Mouse (Mus musculus) limb, embryonic 13.5 days (tissue): ENCODE data around the gene Vps11. TPM values are rescaled to one million over a fixed set of nuclear protein-coding genes. Genes with fewer than 3 reads are reported as not detected.
"Not testable (repeated sequence)": the region's sequence is repeated elsewhere in the genome, so short reads cannot be mapped to it uniquely, and the experiment has no call there.

Experiments used
- ATAC-seq: fragments of 200-750 bp; cut with Nextera tagmentation; 2 replicates; pipeline ENCODE4 v1.8.0; 2017; ENCODE audit warnings: low read depth, moderate number of reproducible peaks, moderate TSS enrichment; ENCODE audit not compliant: low FRiP score
- H3K27ac ChIP-seq: fragments of 300-500 bp; sonication (generic); 2 replicates; pipeline ENCODE4 v1.5.1; 2015; ENCODE audit warnings: inconsistent platforms, mild to moderate bottlenecking, moderate library complexity
- H3K27me3 ChIP-seq: fragments of 300-500 bp; sonication (generic); 2 replicates; pipeline ENCODE4 v1.6.1; 2015; ENCODE audit warnings: mild to moderate bottlenecking, inconsistent platforms
- H3K36me3 ChIP-seq: fragments of 300-500 bp; sonication (generic); 2 replicates; pipeline ENCODE4 v1.6.1; 2015; ENCODE audit warnings: inconsistent platforms, mild to moderate bottlenecking, moderate library complexity
- H3K4me1 ChIP-seq: fragments of 300-500 bp; sonication (generic); 2 replicates; pipeline ENCODE4 v1.6.1; 2015; ENCODE audit warnings: inconsistent platforms
- H3K4me2 ChIP-seq: fragments of 300-500 bp; sonication (generic); replicated peaks from 2 replicates; pipeline ENCODE4 v1.6.1; 2015; ENCODE audit warnings: inconsistent platforms, mild to moderate bottlenecking, moderate library complexity
- H3K4me3 ChIP-seq: fragments of 300-500 bp; sonication (generic); 2 replicates; pipeline ENCODE4 v1.5.1; 2015; ENCODE audit warnings: moderate library complexity, mild to moderate bottlenecking, inconsistent platforms
- H3K9ac ChIP-seq: fragments of 300-500 bp; sonication (generic); 2 replicates; pipeline ENCODE4 v1.6.1; 2015; ENCODE audit warnings: mild to moderate bottlenecking, inconsistent platforms
- H3K9me3 ChIP-seq: fragments of 300-500 bp; sonication (generic); 2 replicates; pipeline ENCODE4 v1.6.1; 2016; ENCODE audit warnings: inconsistent platforms
- WGBS: fragments of 180-500 bp; shearing (Covaris S2); methylation state at CpG from one replicate; pipeline ENCODE4 v1.1.7; 2015; 5-methylcytosine and 5-hydroxymethylcytosine counted together
- polyA plus RNA-seq: library from polyadenylated mRNA; unstranded; fragments of >200 nt; fragmentation: Nextera tagmentation; extraction: Ambion mirVana; gene quantifications from 2 replicates; pipeline ENCODE4 v1.2.1, GENCODE M21; 2015

The Vps11 gene
- 27.8 and 28.9 TPM in 2 replicates for polyA plus RNA-seq

GRCm38 (mm10) chr9:44361190-44361917 lies at the start of gene Vps11:
TSS of gene Vps11 (minus strand) at chr9:44361670.
- peak within 1 kb of the TSS; percentile 87 for H3K9ac ChIP-seq
- H3K4me2 ChIP-seq = peak within 1 kb of the TSS; percentile 88
- H3K27ac ChIP-seq = 0 out of 2 replicates have a peak within 1 kb of the TSS, but pooled peaks have one; percentile 28
- H3K9me3 ChIP-seq = no peaks in the 10 kb centered on the region
- WGBS = under 1% methylated on average over 44 of the region's 44 CpGs
- ATAC-seq = peak; percentile 94
- peaks cover 8% of the 10 kb centered on the region for H3K4me1 ChIP-seq
- no peaks in the 10 kb centered on the region for H3K27me3 ChIP-seq
- peak within 1 kb of the TSS; percentile 95 for H3K4me3 ChIP-seq
- H3K36me3 ChIP-seq = peaks cover 34% of the 10 kb centered on the region

GRCm38 (mm10) chr9:44410647-44411336 lies 49.3 kb upstream of the Vps11 start:
- 93% methylated on average over 2 of the region's 2 CpGs for WGBS
- peaks cover 15% of the 10 kb centered on the region for H3K4me1 ChIP-seq
- no peak overlapping the region for H3K4me3 ChIP-seq
- H3K27me3 ChIP-seq = no peaks in the 10 kb centered on the region
- H3K9ac ChIP-seq = peak overlapping the region; percentile 13; the same call in 1 of the 2 replicates
- H3K36me3 ChIP-seq = peaks cover 64% of the 10 kb centered on the region
- H3K9me3 ChIP-seq = no peaks in the 10 kb centered on the region
- no peak overlapping the region for H3K4me2 ChIP-seq
- no peak overlapping the region for H3K27ac ChIP-seq
- no peak for ATAC-seq

GRCm38 (mm10) chr9:44408693-44409092 lies 47.2 kb upstream of the Vps11 start:
- Histone ChIP-seq H3K4me2 (peak overlapping the region; percentile 81), H3K4me3 (peak overlapping the region; percentile 85), H3K36me3 (peaks cover 66% of the 10 kb centered on the region), H3K4me1 (peaks cover 18% of the 10 kb centered on the region)
- not testable (repeated sequence) for H3K9me3 ChIP-seq, H3K27ac ChIP-seq, ATAC-seq, H3K9ac ChIP-seq, H3K27me3 ChIP-seq
- WGBS = 86% methylated on average over 9 of the region's 9 CpGs

GRCm38 (mm10) chr9:44407752-44408097 lies 46.3 kb upstream of the Vps11 start:
- peak; percentile 20; the same call in 1 of the 2 replicates for ATAC-seq
- H3K4me3 ChIP-seq = peak overlapping the region; percentile 85
- H3K9me3 ChIP-seq = no peaks in the 10 kb centered on the region
- H3K4me1 ChIP-seq = peaks cover 18% of the 10 kb centered on the region
- H3K36me3 ChIP-seq = peaks cover 66% of the 10 kb centered on the region
- peak overlapping the region; percentile 91 for H3K9ac ChIP-seq
- peak overlapping the region; percentile 96 for H3K27ac ChIP-seq
- no peaks in the 10 kb centered on the region for H3K27me3 ChIP-seq
- under 1% methylated on average over 24 of the region's 24 CpGs for WGBS
- H3K4me2 ChIP-seq = peak overlapping the region; percentile 81

DNA sequence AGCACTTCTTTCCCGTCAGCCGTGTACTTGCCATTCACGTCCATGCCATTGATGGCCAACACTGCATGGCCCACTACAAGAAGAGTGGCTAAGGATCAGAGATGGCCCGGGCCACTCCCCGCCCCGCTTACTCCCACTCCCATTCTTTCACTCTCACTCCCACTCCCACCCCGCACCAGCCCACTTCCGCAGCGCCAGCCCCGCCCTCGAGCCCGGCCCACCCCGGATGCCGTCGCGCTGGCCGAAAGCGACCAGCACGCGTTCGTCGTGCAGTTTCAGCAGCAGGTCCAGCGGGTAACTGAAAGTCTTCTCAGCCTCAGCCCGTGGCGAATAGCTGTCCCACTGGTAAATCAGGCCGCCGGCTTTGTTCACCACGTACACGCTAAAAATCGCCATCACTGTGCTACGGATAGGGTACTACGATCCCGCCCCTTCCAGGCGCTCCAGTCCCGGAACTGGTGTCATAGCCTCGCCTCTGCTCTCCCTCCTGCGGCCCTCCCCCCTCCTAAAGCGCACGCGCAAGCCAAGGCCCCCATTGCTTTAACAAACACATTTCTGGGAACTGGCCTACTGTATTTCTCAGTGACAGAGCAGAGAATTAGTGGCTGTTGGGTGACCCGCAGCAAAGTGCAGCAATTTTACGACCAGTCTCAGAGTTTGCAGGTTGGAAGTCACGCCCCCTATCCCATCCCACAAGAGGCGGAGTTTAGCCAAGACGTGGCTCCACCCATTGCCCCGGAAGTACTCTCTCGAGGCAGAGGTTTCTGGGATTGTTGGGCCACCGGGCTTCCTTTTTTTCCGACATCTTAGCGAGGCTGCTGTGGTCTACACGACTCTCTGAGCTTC lies 45.7 kb upstream of the Vps11 start, which contains the start of the genes Rps25 and Trappc4:
Gene Rps25 (plus strand): TSS at position 234 of the 846 bp plus-strand sequence.
Gene Trappc4 (minus strand): TSS at position 695 of the 846 bp plus-strand sequence.
- H3K36me3 ChIP-seq = peaks cover 66% of the 10 kb centered on the region
- peak; percentile 97 for ATAC-seq
- H3K4me3 ChIP-seq = peak within 1 kb of the TSS; percentile 85
- no peaks in the 10 kb centered on the region for H3K9me3 ChIP-seq
- under 1% methylated on average over 51 of the region's 51 CpGs for WGBS
- peaks cover 18% of the 10 kb centered on the region for H3K4me1 ChIP-seq
- H3K27ac ChIP-seq = peak within 1 kb of the TSS; percentile 96
- H3K27me3 ChIP-seq = no peaks in the 10 kb centered on the region
- H3K9ac ChIP-seq = peak within 1 kb of the TSS; percentile 91
- peak within 1 kb of the TSS; percentile 81 for H3K4me2 ChIP-seq

GRCm38 (mm10) chr9:44405011-44405410 lies 43.5 kb upstream of the Vps11 start:
- Histone ChIP-seq H3K4me1 (peaks cover 18% of the 10 kb centered on the region), H3K36me3 (peaks cover 66% of the 10 kb centered on the region), H3K27me3 (no peaks in the 10 kb centered on the region), H3K27ac (no peak overlapping the region), H3K4me2 (no peak overlapping the region), H3K4me3 (no peak overlapping the region), H3K9ac (0 out of 2 replicates have a peak overlapping the region, but pooled peaks have one; percentile 25), H3K9me3 (no peaks in the 10 kb centered on the region)
- WGBS = 85% methylated on average over 3 of the region's 3 CpGs
- no peak for ATAC-seq

GRCm38 (mm10) chr9:44401081-44401480 lies 39.6 kb upstream of the Vps11 start:
- no peak overlapping the region for H3K4me3 ChIP-seq
- no peak overlapping the region for H3K4me2 ChIP-seq
- H3K36me3 ChIP-seq = peaks cover 59% of the 10 kb centered on the region
- no peak overlapping the region for H3K9ac ChIP-seq
- H3K4me1 ChIP-seq = peaks cover 20% of the 10 kb centered on the region
- no peak for ATAC-seq
- no peak overlapping the region for H3K27ac ChIP-seq
- H3K27me3 ChIP-seq = peaks cover 14% of the 10 kb centered on the region
- H3K9me3 ChIP-seq = no peaks in the 10 kb centered on the region
- 86% methylated on average over 4 of the region's 4 CpGs for WGBS

DNA sequence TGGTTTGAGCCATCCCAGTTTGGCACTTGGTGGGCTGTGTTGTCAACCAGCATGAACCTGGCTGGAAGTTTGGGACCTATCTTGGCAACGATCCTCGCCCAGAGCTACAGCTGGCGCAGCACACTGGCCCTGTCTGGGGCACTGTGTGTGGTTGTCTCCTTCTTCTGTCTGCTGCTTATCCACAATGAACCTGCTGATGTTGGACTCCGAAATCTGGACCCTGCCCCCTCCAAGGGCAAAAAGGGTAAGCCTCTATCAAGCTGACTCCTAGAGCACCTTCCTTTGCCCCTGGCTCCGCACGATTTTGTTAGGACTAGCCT lies 38.3 kb upstream of the Vps11 start:
- Histone ChIP-seq H3K9me3 (no peaks in the 10 kb centered on the region), H3K27me3 (peaks cover 14% of the 10 kb centered on the region), H3K9ac (no peak overlapping the region), H3K36me3 (peaks cover 53% of the 10 kb centered on the region), H3K4me3 (no peak overlapping the region), H3K4me2 (no peak overlapping the region), H3K27ac (no peak overlapping the region), H3K4me1 (peaks cover 14% of the 10 kb centered on the region)
- no peak for ATAC-seq
- 94% methylated on average over 6 of the region's 6 CpGs for WGBS

DNA sequence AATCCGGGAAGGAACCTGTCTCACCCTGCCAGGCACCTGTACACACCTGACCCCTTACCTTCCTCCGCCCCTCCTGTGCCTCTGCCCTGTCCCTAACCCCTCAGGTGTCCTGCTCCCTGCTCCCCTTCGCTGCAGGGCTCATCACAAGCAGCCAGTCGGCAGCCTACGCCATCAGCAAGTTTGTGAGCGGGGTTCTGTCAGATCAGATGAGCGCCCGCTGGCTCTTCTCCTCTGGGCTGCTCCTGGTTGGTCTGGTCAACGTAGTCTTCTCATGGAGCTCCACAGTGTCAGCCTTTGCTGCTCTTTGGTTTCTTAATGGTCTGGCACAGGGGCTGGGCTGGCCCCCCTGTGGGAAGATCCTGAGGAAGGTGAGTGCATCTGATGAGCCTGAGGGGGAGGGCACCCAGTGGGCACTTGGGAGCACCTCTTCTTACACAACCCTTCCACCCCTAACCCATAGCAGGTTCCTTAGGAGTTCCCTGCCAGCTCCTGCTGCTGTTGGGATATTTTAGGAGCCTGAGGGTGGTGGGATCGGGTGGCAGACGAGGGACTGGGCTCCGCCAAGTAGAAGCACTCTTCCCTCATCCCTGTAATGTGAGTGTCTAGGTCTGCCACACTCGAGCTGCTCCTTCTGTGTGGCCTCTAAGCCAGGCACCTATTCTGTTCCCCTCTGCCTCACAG lies 37.8 kb upstream of the Vps11 start:
- ATAC-seq = no peak
- Histone ChIP-seq H3K4me2 (no peak overlapping the region), H3K9me3 (no peaks in the 10 kb centered on the region), H3K27me3 (peaks cover 14% of the 10 kb centered on the region), H3K9ac (no peak overlapping the region), H3K4me1 (peaks cover 14% of the 10 kb centered on the region), H3K36me3 (peaks cover 48% of the 10 kb centered on the region), H3K27ac (no peak overlapping the region), H3K4me3 (no peak overlapping the region)
- WGBS = 79% methylated on average over 13 of the region's 13 CpGs

- H3K4me3 ChIP-seq = peak overlapping the region; percentile 72; the same call in 1 of the 2 replicates
- peaks cover 41% of the 10 kb centered on the region for H3K36me3 ChIP-seq
- WGBS = 79% methylated on average over 9 of the region's 9 CpGs
- H3K9ac ChIP-seq = peak overlapping the region; percentile 82; the same call in 1 of the 2 replicates
- H3K27me3 ChIP-seq = peaks cover 14% of the 10 kb centered on the region
- no peaks in the 10 kb centered on the region for H3K9me3 ChIP-seq
- H3K27ac ChIP-seq = no peak overlapping the region
- peaks cover 14% of the 10 kb centered on the region for H3K4me1 ChIP-seq
- ATAC-seq = no peak
- H3K4me2 ChIP-seq = peak overlapping the region; percentile 98
These were observed 37.1 kb upstream of the Vps11 start for GRCm38 (mm10) chr9:44398551-44398950.

DNA sequence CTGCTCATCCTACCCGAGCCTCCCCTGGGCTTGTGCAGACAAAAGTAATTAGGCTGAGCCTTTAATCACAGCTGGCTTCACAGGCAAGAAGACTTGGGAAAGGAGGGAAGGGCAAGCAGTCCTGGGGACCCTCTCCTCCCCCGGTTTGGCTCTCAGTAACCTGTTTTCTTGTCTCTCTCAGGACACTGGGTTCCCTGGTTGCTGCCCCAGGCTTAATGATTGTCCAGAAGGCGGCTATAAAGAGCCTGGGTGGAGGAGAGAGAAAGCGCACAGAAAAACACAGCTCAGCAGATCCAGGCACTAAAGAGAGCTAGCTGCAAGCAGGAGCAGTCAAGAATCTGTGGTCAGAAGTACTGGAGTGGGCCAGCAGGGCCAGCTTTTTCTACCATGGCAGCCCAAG lies 36.6 kb upstream of the Vps11 start:
- ATAC-seq = no peak
- WGBS = 13% methylated on average over 4 of the region's 4 CpGs
- H3K36me3 ChIP-seq = peaks cover 37% of the 10 kb centered on the region

More for the DNA sequence above, 36.6 kb upstream of the Vps11 start:
- Histone ChIP-seq H3K4me3 (peak overlapping the region; percentile 72), H3K27ac (no peak overlapping the region), H3K4me1 (peaks cover 14% of the 10 kb centered on the region), H3K9me3 (no peaks in the 10 kb centered on the region), H3K9ac (peak overlapping the region; percentile 82), H3K4me2 (peak overlapping the region; percentile 98), H3K27me3 (peaks cover 14% of the 10 kb centered on the region)
